In the genomic region with DNA sequence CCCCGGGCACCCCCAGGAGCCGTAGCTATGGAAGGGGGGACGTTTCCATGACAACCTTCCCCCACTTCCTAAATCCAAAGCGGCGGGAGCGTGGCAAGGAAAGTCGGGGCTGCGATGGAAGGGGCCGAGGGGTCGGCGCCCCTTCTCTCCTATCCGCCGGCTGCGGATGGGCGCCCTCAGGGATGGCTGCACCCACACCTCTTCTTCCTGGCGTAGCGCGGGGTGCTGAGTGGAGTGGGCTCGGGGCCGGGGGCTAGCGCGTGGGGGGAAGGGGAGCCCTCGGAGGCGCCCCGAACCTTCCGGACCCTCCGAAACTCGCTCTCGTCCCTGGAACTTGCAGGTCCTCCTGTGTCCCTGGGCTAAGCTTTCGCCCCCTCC, we compare ENCODE assay signal across 8 mouse cellular contexts. TPM values are rescaled to one million over a fixed set of nuclear protein-coding genes. Genes with fewer than 3 reads are reported as not detected.
DNase-seq lines count a peak whose midpoint lies in the region; ATAC-seq lines count a peak whose summit lies in the region.

No protein-coding gene starts in this region.

- peaks cover 40% of the 10 kb centered on the region for H3K4me1 ChIP-seq in kidney, embryonic 15.5 days
- H3K4me1 ChIP-seq in brown adipose tissue, adult 24 weeks (ENCODE audit: control insufficient read depth, insufficient read depth, insufficient read length, low read length), result no peaks in the 10 kb centered on the region; the same call in 1 of the 2 replicates
- H3K4me1 ChIP-seq in hindbrain, embryonic 10.5 days (replicated peaks), result peaks cover 47% of the 10 kb centered on the region
- H3K4me1 ChIP-seq in midbrain, embryonic 11.5 days (ENCODE audit: control insufficient read depth, insufficient read depth, low read length), result peaks cover 27% of the 10 kb centered on the region

- ATAC-seq in kidney, embryonic 15.5 days (replicated peaks; ENCODE audit: low FRiP score), result peak; percentile 44
- no peak; the same call in 1 of the 2 replicates for ATAC-seq in midbrain, embryonic 11.5 days (ENCODE audit: low FRiP score)

- H3K27ac ChIP-seq in kidney, embryonic 15.5 days, result peak overlapping the region; percentile 83
- no peak overlapping the region for H3K27ac ChIP-seq in brown adipose tissue, adult 24 weeks (replicated peaks; ENCODE audit: low read depth, low read length)
- H3K27ac ChIP-seq in hindbrain, embryonic 10.5 days, result peak overlapping the region; percentile 96
- H3K27ac ChIP-seq in midbrain, embryonic 11.5 days (ENCODE audit: low read depth, low read length), result peak overlapping the region; percentile 79

- peak overlapping the region; percentile 77 for H3K4me3 ChIP-seq in kidney, embryonic 15.5 days (replicated peaks)
- peak overlapping the region; percentile 75 for H3K4me3 ChIP-seq in brown adipose tissue, adult 24 weeks (ENCODE audit: insufficient read depth, low read depth, low read length)
- H3K4me3 ChIP-seq in hindbrain, embryonic 10.5 days, result peak overlapping the region; percentile 93
- H3K4me3 ChIP-seq in midbrain, embryonic 11.5 days (ENCODE audit: low read depth, low read length), result peak overlapping the region; percentile 80

- H3K36me3 ChIP-seq in kidney, embryonic 15.5 days, result no peaks in the 10 kb centered on the region
- H3K36me3 ChIP-seq in hindbrain, embryonic 10.5 days, result 0 out of 2 replicates have a peak, but pooled peaks cover 4% of the 10 kb centered on the region
- H3K36me3 ChIP-seq in midbrain, embryonic 11.5 days (ENCODE audit: control insufficient read depth, insufficient read depth, low read length), result no peaks in the 10 kb centered on the region

- H3K27me3 ChIP-seq in kidney, embryonic 15.5 days, result peaks cover 47% of the 10 kb centered on the region
- H3K27me3 ChIP-seq in hindbrain, embryonic 10.5 days (ENCODE audit: insufficient read depth, poor library complexity, severe bottlenecking), result peaks cover 5% of the 10 kb centered on the region; the same call in 1 of the 2 replicates
- H3K27me3 ChIP-seq in midbrain, embryonic 11.5 days (ENCODE audit: control insufficient read depth, insufficient read depth, low read length), result no peaks in the 10 kb centered on the region; the same call in 1 of the 2 replicates

- peak overlapping the region; percentile 97 for H3K4me2 ChIP-seq in kidney, embryonic 15.5 days
- peak overlapping the region; percentile 78 for H3K4me2 ChIP-seq in midbrain, embryonic 11.5 days

- WGBS in kidney, embryonic 15.5 days, result 0% methylated on average over 21 of the region's 30 CpGs
- WGBS in hindbrain, embryonic 10.5 days, result 0% methylated on average over 30 of the region's 30 CpGs
- under 1% methylated on average over 26 of the region's 30 CpGs for WGBS in midbrain, embryonic 11.5 days

- peak overlapping the region; percentile 75 for H3K9ac ChIP-seq in kidney, embryonic 15.5 days
- H3K9ac ChIP-seq in midbrain, embryonic 11.5 days (ENCODE audit: low read length), result peak overlapping the region; percentile 95

- H3K9me3 ChIP-seq in kidney, embryonic 15.5 days (replicated peaks), result no peaks in the 10 kb centered on the region
- no peaks in the 10 kb centered on the region for H3K9me3 ChIP-seq in hindbrain, embryonic 10.5 days
- no peaks in the 10 kb centered on the region for H3K9me3 ChIP-seq in midbrain, embryonic 11.5 days (ENCODE audit: control insufficient read depth, low read length)

- DNase-seq in kidney, postnatal 14 days, result no peak
- no peak for DNase-seq in hindbrain, embryonic 10.5 days (ENCODE audit: low spot score)
- DNase-seq in midbrain, embryonic 11.5 days (ENCODE audit: low spot score, missing footprints), result no peak
- no peak for DNase-seq in left cerebral cortex, adult 18-20 months (ENCODE audit: low spot score in 2 of 2)
- no peak for DNase-seq in T-cell, adult 2 months (ENCODE audit: low spot score)
- DNase-seq in c-Kit-positive CD71-positive TER-119-positive erythroid progenitor cells, embryonic 14.5 days (ENCODE audit: low spot score), result no peak

RNA-seq across cellular contexts. Expression of a gene that starts 0.6 kb away (rescaled TPM):
- 68.8 and 72.2 TPM in 2 replicates for polyA plus RNA-seq in kidney, embryonic 15.5 days (2015; fragmentation: Nextera tagmentation; extraction: Ambion mirVana)
- polyA plus RNA-seq in brown adipose tissue, adult 24 weeks (2012; ENCODE audit: insufficient read depth, insufficient read length, missing spikeins), result 2.1 and 2.5 TPM in 2 replicates
- polyA plus RNA-seq in hindbrain, embryonic 10.5 days (2016; fragmentation: Nextera tagmentation; extraction: Ambion mirVana), result 111 and 168 TPM in 2 replicates
- 87.3 and 90.9 TPM in 2 replicates for polyA plus RNA-seq in midbrain, embryonic 11.5 days (2014; fragmentation: Nextera tagmentation; extraction: Ambion mirVana)
- total RNA-seq in left cerebral cortex, adult 18-20 months (2021), result 100 to 1,000 TPM; 232 to 241 TPM

Comparison
In these comparisons a context has a peak if more than half of its experiments do, and no peak if none do; other contexts are left out.
1. RNA of a gene that starts 0.6 kb away (polyA plus RNA-seq): 111 to 168 TPM in hindbrain, embryonic 10.5 days, 87.3 to 90.9 TPM in midbrain, embryonic 11.5 days and 68.8 to 72.2 TPM in kidney, embryonic 15.5 days; 2.1 to 2.5 TPM in brown adipose tissue, adult 24 weeks; every median in the first group is over 10 times any median in the second.
2. Peak in every context shown above with its lines, with median percentiles within 50 percentile points of each other: H3K4me3 ChIP-seq.